Mouse (Mus musculus) adrenal gland, adult 10 weeks (tissue): ENCODE results near the gene Cited4. TPM values are rescaled to one million over a fixed set of nuclear protein-coding genes. Genes with fewer than 3 reads are reported as not detected.

Experiments used
- polyA plus RNA-seq: library from polyadenylated mRNA; stranded (reverse); fragments of 350-450 nt; fragmentation: Illumina TruSeq; extraction: RNeasy Lipid Tissue Mini Kit (QIAGEN cat#74804); gene quantifications from one replicate; pipeline ENCODE4 v1.2.3, GENCODE M21; 2014; ENCODE audit warnings: low read depth, low replicate concordance

Cited4 gene
- not detected for polyA plus RNA-seq

GRCm38 (mm10) chr4:120666358-120667024 lies at the start of gene Cited4:
Cited4 (plus strand) TSS chr4:120666572.

Other genes starting within 250 kb of the Cited4 start
- not detected for gene Slfnl1, start 134.3 kb upstream of the Cited4 start, polyA plus RNA-seq
- 51.4 TPM for gene Ctps, start 96.3 kb upstream of the Cited4 start, polyA plus RNA-seq
- not detected for gene Gm8439, start 77.8 kb upstream of the Cited4 start, polyA plus RNA-seq
- gene Kcnq4, start 82.0 kb downstream of the Cited4 start, polyA plus RNA-seq = not detected
- gene Nfyc, start 165.0 kb downstream of the Cited4 start, polyA plus RNA-seq = 28.5 TPM
- gene Rims3, start 188.2 kb downstream of the Cited4 start, polyA plus RNA-seq = 4.1 TPM